Comparison of ENCODE assay signal across 8 mouse cellular contexts in the genomic region with DNA sequence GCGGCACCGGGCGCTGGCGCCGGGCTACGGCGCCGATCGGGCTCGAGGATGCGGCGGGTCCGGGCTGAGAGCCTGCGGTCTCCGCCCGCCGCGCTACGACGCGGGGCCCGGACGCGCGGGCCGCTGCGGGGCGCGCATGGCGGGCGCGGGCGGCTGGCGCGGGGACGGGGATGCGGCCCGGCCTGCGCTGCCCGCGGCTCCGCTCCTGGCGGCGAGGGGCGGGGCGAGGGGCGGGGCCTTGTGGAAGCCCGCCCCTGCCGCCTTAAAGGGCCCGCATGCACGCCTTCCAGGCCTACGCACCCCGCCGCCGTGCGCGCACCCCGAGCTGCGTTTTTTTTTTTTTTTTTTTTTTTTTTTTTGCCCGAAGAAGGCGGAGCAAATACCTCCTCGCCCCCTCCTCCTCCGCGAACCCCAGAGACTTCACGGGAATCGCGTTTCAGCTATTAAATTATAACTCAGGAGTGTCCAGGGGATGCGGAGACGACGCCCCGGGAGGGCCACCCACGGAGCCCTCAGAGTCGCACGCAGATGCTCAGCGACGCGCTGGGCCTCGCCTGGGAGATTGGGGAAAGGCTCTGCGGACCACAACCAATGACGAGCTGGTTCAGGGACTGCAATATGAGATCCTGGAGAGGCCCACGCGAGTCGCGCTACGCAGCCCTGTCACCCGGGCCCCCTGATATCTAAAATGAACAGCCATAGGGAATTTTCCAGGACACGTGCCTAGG. TPM values are rescaled to one million over a fixed set of nuclear protein-coding genes. Genes with fewer than 3 reads are reported as not detected.
DNase-seq lines count a peak whose midpoint lies in the region; ATAC-seq and TF ChIP-seq lines count a peak whose summit lies in the region.

A gene (minus strand): TSS at position 213 of the 728 bp plus-strand sequence.

- peak; percentile 91 for DNase-seq in 416B (ENCODE audit: low read depth)
- DNase-seq in adrenal gland, postnatal 4 days (ENCODE audit: low spot score in 2 of 2): peak; percentile 67
- peak; percentile 93 for DNase-seq in embryonic facial prominence, embryonic 14.5 days (ENCODE audit: low spot score)
- DNase-seq in heart, adult 8-10 months (ENCODE audit: low spot score): peak; percentile 62
- peak; percentile 76 for DNase-seq in kidney, adult 9 months
- peak; percentile 93 for DNase-seq in midbrain, postnatal 0 days (ENCODE audit: low spot score)
- peak; percentile 79 to 80 for DNase-seq in spleen, postnatal 36 days (ENCODE audit: low spot score in 2 of 2)

- H3K27me3 ChIP-seq in embryonic facial prominence, embryonic 14.5 days (replicated peaks; ENCODE audit: control insufficient read depth, insufficient read depth, low read length): no peaks in the 10 kb centered on the region
- no peaks in the 10 kb centered on the region for H3K27me3 ChIP-seq in limb, embryonic 15.5 days
- H3K27me3 ChIP-seq in midbrain, postnatal 0 days (ENCODE audit: insufficient read depth, low read length): no peaks in the 10 kb centered on the region

- peak within 1 kb of the TSS; percentile 95 for H3K27ac ChIP-seq in embryonic facial prominence, embryonic 14.5 days (replicated peaks; ENCODE audit: low read depth, low read length)
- peak within 1 kb of the TSS; percentile 97 for H3K27ac ChIP-seq in limb, embryonic 15.5 days
- H3K27ac ChIP-seq in midbrain, postnatal 0 days (ENCODE audit: low read depth, low read length): peak within 1 kb of the TSS; percentile 94

- peak within 1 kb of the TSS; percentile 76 for H3K4me2 ChIP-seq in embryonic facial prominence, embryonic 14.5 days (ENCODE audit: low read depth, low read length)
- peak within 1 kb of the TSS; percentile 82 for H3K4me2 ChIP-seq in limb, embryonic 15.5 days
- H3K4me2 ChIP-seq in midbrain, postnatal 0 days (ENCODE audit: low read depth, low read length, poor library complexity, severe bottlenecking): peak within 1 kb of the TSS; percentile 84

- 0% methylated on average over 43 of the region's 87 CpGs for WGBS in embryonic facial prominence, embryonic 14.5 days
- 0% methylated on average over 58 of the region's 87 CpGs for WGBS in limb, embryonic 15.5 days
- 1% methylated on average over 29 of the region's 87 CpGs for WGBS in midbrain, postnatal 0 days

- peaks cover 37% of the 10 kb centered on the region for H3K4me1 ChIP-seq in embryonic facial prominence, embryonic 14.5 days (ENCODE audit: control insufficient read depth, insufficient read depth, low read length)
- peaks cover 59% of the 10 kb centered on the region for H3K4me1 ChIP-seq in limb, embryonic 15.5 days
- peaks cover 16% of the 10 kb centered on the region for H3K4me1 ChIP-seq in midbrain, postnatal 0 days (ENCODE audit: insufficient read depth, low read length)

- H3K36me3 ChIP-seq in embryonic facial prominence, embryonic 14.5 days (ENCODE audit: control insufficient read depth, insufficient read depth, low read length): no peaks in the 10 kb centered on the region
- no peaks in the 10 kb centered on the region for H3K36me3 ChIP-seq in limb, embryonic 15.5 days
- H3K36me3 ChIP-seq in midbrain, postnatal 0 days (ENCODE audit: insufficient read depth, low read length): no peaks in the 10 kb centered on the region

- TF ChIP-seq CTCF in midbrain, postnatal 0 days (IDR thresholded peaks at IDR 0.05): 0 out of 2 replicates have a peak, but pooled peaks have one; percentile 0

- H3K9ac ChIP-seq in embryonic facial prominence, embryonic 14.5 days (ENCODE audit: low read depth, low read length): peak within 1 kb of the TSS; percentile 92
- H3K9ac ChIP-seq in limb, embryonic 15.5 days: peak within 1 kb of the TSS; percentile 82
- H3K9ac ChIP-seq in midbrain, postnatal 0 days (replicated peaks; ENCODE audit: low read length, poor library complexity, severe bottlenecking): peak within 1 kb of the TSS; percentile 91

- no peaks in the 10 kb centered on the region for H3K9me3 ChIP-seq in embryonic facial prominence, embryonic 14.5 days (ENCODE audit: control insufficient read depth, low read length)
- no peaks in the 10 kb centered on the region for H3K9me3 ChIP-seq in limb, embryonic 15.5 days
- H3K9me3 ChIP-seq in midbrain, postnatal 0 days (ENCODE audit: low read length): no peaks in the 10 kb centered on the region

- peak within 1 kb of the TSS; percentile 87 for H3K4me3 ChIP-seq in embryonic facial prominence, embryonic 14.5 days (ENCODE audit: low read depth, low read length)
- peak within 1 kb of the TSS; percentile 84 for H3K4me3 ChIP-seq in limb, embryonic 15.5 days
- peak within 1 kb of the TSS; percentile 91 for H3K4me3 ChIP-seq in midbrain, postnatal 0 days (ENCODE audit: low read depth, low read length)

- ATAC-seq in embryonic facial prominence, embryonic 14.5 days (ENCODE audit: low read depth): peak; percentile 86
- peak; percentile 79 for ATAC-seq in limb, embryonic 15.5 days (ENCODE audit: insufficient number of reproducible peaks, low FRiP score, low TSS enrichment, low read depth)
- ATAC-seq in midbrain, postnatal 0 days (ENCODE audit: low FRiP score): peak; percentile 78

RNA-seq across cellular contexts. Expression of the gene that starts here (rescaled TPM):
- total RNA-seq in adrenal gland, postnatal 4 days (2021): 100 to 1,000 TPM; 240 to 243 TPM
- 34.9 and 37.3 TPM in 2 replicates for polyA plus RNA-seq in embryonic facial prominence, embryonic 14.5 days (2014; fragmentation: Nextera tagmentation; extraction: Ambion mirVana)
- 10 to 100 TPM; 81.6 to 92.4 (median 84.5) TPM for total RNA-seq in heart, adult 8-10 months (2022)
- polyA plus RNA-seq in limb, embryonic 15.5 days (2015; fragmentation: Nextera tagmentation; extraction: Ambion mirVana): 32.7 and 34.1 TPM in 2 replicates
- total RNA-seq in midbrain, postnatal 0 days (2014; rRNA removed): 22.8 and 37.8 TPM in 2 replicates
- 15.5 and 17.8 TPM in 2 replicates for polyA plus RNA-seq in midbrain, postnatal 0 days (2015; fragmentation: Nextera tagmentation; extraction: Ambion mirVana)

Comparison
In these comparisons a context has a peak if more than half of its experiments do, and no peak if none do; other contexts are left out.
1. Peak in every context shown above with its lines: DNase-seq, ATAC-seq, H3K4me3 ChIP-seq and H3K27ac ChIP-seq.